Mouse (Mus musculus): ENCODE data around the gene Gja3. TPM values are rescaled to one million over a fixed set of nuclear protein-coding genes. Genes with fewer than 3 reads are reported as not detected.
"Not testable (repeated sequence)": the region's sequence is repeated elsewhere in the genome, so short reads cannot be mapped to it uniquely, and the experiment has no call there.

Gja3 gene
- polyA plus RNA-seq, 1 experiment from 2014 or later, result 14.7 TPM

DNA sequence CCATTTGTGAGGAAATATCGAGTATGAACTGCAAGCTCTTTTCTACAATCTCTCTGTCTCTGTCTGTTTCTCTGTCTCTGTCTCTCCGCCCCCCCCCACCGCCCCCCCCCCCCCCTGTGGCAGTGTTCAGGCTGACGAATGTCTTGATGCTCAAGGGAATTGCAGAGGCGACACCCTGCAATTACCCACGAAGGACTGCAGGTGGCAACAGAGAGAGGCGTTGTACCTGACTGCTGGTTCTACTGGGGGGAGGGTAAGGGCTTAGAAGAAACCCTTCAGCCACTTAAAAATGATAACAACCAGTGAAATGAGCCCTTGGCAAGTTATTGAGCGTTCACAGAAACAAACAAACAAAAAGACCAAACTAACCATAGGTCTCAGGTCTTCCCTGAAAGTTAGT, 35.1 kb upstream of the Gja3 start:
- 7% methylated on average over 8 of the region's 8 CpGs for WGBS

DNA sequence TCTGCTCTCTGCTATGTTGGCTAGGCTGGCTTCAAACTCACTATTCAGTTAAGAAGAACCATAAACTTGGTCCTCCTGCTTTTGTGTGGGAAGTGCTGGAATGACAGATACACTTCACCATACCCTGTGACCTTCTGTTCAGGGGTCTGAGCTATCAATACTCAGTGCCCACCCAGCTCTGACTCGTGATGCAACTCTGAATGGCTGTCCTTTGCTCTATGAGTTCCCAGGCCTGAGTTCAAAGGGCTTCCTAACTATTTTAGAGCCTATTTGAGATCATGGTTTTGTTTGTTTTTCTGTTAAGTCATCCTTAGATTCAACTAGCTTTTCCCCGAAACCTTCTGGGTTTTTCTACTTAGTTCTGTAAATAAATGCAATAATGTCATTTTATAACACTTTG, 32.1 kb upstream of the Gja3 start:
- Histone ChIP-seq H3K27me3 (ENCODE audit: insufficient read depth, low read length) (no peaks in the 10 kb centered on the region), H3K36me3 (ENCODE audit: insufficient read depth, low read length) (no peaks in the 10 kb centered on the region), H3K4me3 (ENCODE audit: low read length) (no peak overlapping the region), H3K4me1 (ENCODE audit: insufficient read depth, low read length) (no peaks in the 10 kb centered on the region; the same call in 1 of the 2 replicates), H3K9ac (replicated peaks; ENCODE audit: low read length) (no peak overlapping the region), H3K4me2 (replicated peaks; ENCODE audit: low read depth, low read length) (no peak overlapping the region), H3K9me3 (ENCODE audit: low read length) (no peaks in the 10 kb centered on the region), H3K27ac (ENCODE audit: low read length) (no peak overlapping the region; the same call in 1 of the 2 replicates)
- 45% methylated on average over 2 of the region's 2 CpGs for WGBS
- no peak for ATAC-seq (ENCODE audit: low FRiP score, low TSS enrichment)

More for the DNA sequence above, 35.1 kb upstream of the Gja3 start:
- no peaks in the 10 kb centered on the region for H3K9me3 ChIP-seq (ENCODE audit: low read length)
- H3K9ac ChIP-seq (replicated peaks; ENCODE audit: low read length), result no peak overlapping the region
- no peak overlapping the region for H3K4me2 ChIP-seq (replicated peaks; ENCODE audit: low read depth, low read length)
- no peaks in the 10 kb centered on the region for H3K36me3 ChIP-seq (ENCODE audit: insufficient read depth, low read length)
- H3K27ac ChIP-seq (ENCODE audit: low read length), result no peak overlapping the region
- H3K4me1 ChIP-seq (ENCODE audit: insufficient read depth, low read length), result no peaks in the 10 kb centered on the region
- no peaks in the 10 kb centered on the region for H3K27me3 ChIP-seq (ENCODE audit: insufficient read depth, low read length)
- no peak for ATAC-seq (ENCODE audit: low FRiP score, low TSS enrichment)
- H3K4me3 ChIP-seq (ENCODE audit: low read length), result no peak overlapping the region

DNA sequence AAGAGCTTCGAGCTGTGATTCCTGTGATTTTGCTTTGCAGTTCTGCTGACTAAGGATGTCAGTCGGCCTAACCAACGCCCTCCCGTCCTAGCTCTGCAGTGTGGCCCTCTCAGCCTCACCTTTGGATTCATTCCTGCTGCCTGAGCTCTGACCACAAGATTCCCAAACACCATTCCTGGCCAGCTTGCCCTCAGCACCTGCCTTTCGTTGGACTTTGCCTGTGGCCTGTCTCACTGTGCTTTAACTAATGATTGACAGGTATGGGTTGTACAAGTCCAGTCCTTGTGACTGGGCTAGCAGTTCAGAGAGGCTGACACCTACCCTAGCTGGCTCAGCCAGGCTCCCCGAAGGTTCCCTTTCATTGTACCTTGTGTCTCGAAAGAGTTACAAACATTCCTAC, 31.2 kb upstream of the Gja3 start:
- Histone ChIP-seq H3K4me1 (ENCODE audit: insufficient read depth, low read length) (peaks cover 8% of the 10 kb centered on the region), H3K4me3 (ENCODE audit: low read length) (no peak overlapping the region), H3K36me3 (ENCODE audit: insufficient read depth, low read length) (no peaks in the 10 kb centered on the region), H3K27ac (ENCODE audit: low read length) (peak overlapping the region; percentile 52; the same call in 1 of the 2 replicates), H3K27me3 (ENCODE audit: insufficient read depth, low read length) (no peaks in the 10 kb centered on the region), H3K9ac (replicated peaks; ENCODE audit: low read length) (no peak overlapping the region), H3K9me3 (ENCODE audit: low read length) (no peaks in the 10 kb centered on the region), H3K4me2 (replicated peaks; ENCODE audit: low read depth, low read length) (no peak overlapping the region)
- ATAC-seq (ENCODE audit: low FRiP score, low TSS enrichment), result peak; percentile 92
- WGBS, result 82% methylated on average over 7 of the region's 7 CpGs

DNA sequence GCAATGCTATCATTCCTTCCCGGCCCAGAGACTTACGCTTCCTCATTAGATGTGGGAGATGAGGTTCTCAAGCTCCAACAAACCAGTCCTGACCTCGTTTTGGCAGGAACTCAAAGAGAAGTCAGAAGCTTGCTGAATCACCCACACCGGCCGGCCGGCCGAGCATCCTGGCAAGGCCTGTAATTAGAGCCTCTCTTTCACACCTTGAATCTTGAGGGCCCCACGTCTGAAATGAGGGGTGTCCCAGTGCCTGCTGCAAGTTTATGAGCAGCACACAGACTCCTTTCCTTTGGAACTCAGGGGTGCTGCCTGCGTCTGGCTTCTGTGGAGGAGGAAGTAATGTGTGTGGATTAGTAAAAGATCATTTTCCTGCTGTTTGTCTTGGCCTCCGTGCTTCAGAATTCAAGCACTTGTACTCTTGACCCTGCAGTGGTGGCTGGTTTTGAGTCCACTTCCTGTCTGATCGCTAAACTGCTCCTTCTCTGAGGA, 26.3 kb upstream of the Gja3 start:
- Histone ChIP-seq H3K27me3 (ENCODE audit: insufficient read depth, low read length) (no peaks in the 10 kb centered on the region), H3K9ac (replicated peaks; ENCODE audit: low read length) (no peak overlapping the region), H3K4me3 (ENCODE audit: low read length) (no peak overlapping the region), H3K27ac (ENCODE audit: low read length) (peak overlapping the region; percentile 21; the same call in 1 of the 2 replicates), H3K9me3 (ENCODE audit: low read length) (no peaks in the 10 kb centered on the region), H3K4me1 (ENCODE audit: insufficient read depth, low read length) (peaks cover 13% of the 10 kb centered on the region), H3K4me2 (replicated peaks; ENCODE audit: low read depth, low read length) (0 out of 2 replicates have a peak overlapping the region, but pooled peaks have one; percentile 1), H3K36me3 (ENCODE audit: insufficient read depth, low read length) (no peaks in the 10 kb centered on the region)
- peak; percentile 33; the same call in 1 of the 2 replicates for ATAC-seq (ENCODE audit: low FRiP score, low TSS enrichment)
- WGBS, result 7% methylated on average over 11 of the region's 11 CpGs

DNA sequence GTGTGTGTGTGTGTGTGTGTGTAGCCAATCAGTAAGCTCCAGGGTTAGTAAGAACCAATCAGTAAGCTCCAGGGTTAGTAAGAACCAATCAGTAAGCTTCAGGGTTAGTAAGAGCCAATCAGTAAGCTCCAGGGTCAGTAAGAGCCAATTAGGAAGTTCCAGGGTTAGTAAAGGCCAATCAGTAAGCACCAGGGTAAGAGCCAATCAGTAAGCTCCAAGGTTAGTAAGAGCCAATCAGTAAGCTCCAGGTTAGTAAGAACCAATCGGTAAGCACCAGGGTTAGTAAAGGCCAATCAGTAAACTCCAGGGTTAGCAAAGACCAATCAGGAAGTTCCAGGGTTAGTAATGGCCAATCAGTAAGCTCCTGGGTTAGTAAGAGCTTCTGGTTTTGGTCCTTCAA, 25.0 kb upstream of the Gja3 start:
- peaks cover 13% of the 10 kb centered on the region for H3K4me1 ChIP-seq (ENCODE audit: insufficient read depth, low read length)
- H3K9ac ChIP-seq (replicated peaks; ENCODE audit: low read length), result no peak overlapping the region
- H3K36me3 ChIP-seq (ENCODE audit: insufficient read depth, low read length), result no peaks in the 10 kb centered on the region
- no peak for ATAC-seq (ENCODE audit: low FRiP score, low TSS enrichment)
- H3K4me3 ChIP-seq (ENCODE audit: low read length), result no peak overlapping the region
- H3K27ac ChIP-seq (ENCODE audit: low read length), result no peak overlapping the region
- H3K4me2 ChIP-seq (replicated peaks; ENCODE audit: low read depth, low read length), result no peak overlapping the region
- H3K27me3 ChIP-seq (ENCODE audit: insufficient read depth, low read length), result no peaks in the 10 kb centered on the region
- 91% methylated on average over 1 of the region's 1 CpGs for WGBS
- no peaks in the 10 kb centered on the region for H3K9me3 ChIP-seq (ENCODE audit: low read length)

DNA sequence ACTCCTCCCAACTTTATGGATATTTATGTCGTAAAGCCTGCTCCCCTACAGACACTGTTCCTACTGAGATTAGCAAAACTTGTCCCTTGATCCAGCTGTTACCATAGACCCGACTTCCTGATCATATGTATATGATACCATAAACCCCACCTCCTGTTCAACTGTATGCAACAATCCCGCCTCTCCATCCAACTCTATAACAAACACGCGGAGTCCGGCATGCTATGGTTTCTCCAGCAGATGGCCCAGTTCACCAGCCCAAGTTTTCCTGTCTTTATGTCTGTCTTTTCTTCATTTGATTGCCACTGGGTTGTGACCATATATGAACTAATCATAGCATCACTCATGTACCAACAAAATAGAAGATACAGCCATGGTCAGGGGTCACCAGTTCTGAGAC, 17.6 kb upstream of the Gja3 start:
- no peaks in the 10 kb centered on the region for H3K9me3 ChIP-seq (ENCODE audit: low read length)
- no peaks in the 10 kb centered on the region for H3K36me3 ChIP-seq (ENCODE audit: insufficient read depth, low read length)
- H3K4me1 ChIP-seq (ENCODE audit: insufficient read depth, low read length), result peaks cover 4% of the 10 kb centered on the region; the same call in 1 of the 2 replicates
- H3K27me3 ChIP-seq (ENCODE audit: insufficient read depth, low read length), result no peaks in the 10 kb centered on the region
- no peak overlapping the region for H3K4me3 ChIP-seq (ENCODE audit: low read length)
- WGBS, result 83% methylated on average over 6 of the region's 6 CpGs
- H3K9ac ChIP-seq (replicated peaks; ENCODE audit: low read length), result no peak overlapping the region
- no peak for ATAC-seq (ENCODE audit: low FRiP score, low TSS enrichment)
- H3K27ac ChIP-seq (ENCODE audit: low read length), result no peak overlapping the region
- H3K4me2 ChIP-seq (replicated peaks; ENCODE audit: low read depth, low read length), result no peak overlapping the region

DNA sequence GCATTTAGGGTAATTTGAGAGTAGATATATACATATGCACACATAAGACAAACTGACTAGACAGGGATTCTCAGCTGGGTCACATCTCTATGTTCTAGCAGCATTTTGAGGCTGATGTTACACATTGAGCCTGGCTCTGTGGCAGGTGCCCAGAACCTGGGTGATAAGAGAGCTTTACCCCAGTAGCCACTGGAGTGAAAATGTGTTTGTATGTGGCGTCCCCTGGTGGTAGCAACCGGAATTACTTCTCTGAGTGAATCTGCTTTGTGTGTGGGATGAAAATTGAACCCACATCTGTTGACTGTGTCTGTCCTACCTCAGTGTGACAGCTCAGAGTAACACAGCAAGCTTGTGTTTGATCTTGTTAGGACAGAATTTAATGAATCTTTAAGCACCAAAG, 12.0 kb upstream of the Gja3 start:
- H3K4me1 ChIP-seq (ENCODE audit: insufficient read depth, low read length); ATAC-seq (ENCODE audit: low FRiP score, low TSS enrichment); H3K9me3 ChIP-seq (ENCODE audit: low read length); H3K4me3 ChIP-seq (ENCODE audit: low read length); H3K36me3 ChIP-seq (ENCODE audit: insufficient read depth, low read length); H3K27ac ChIP-seq (ENCODE audit: low read length); H3K9ac ChIP-seq (replicated peaks; ENCODE audit: low read length); H3K4me2 ChIP-seq (replicated peaks; ENCODE audit: low read depth, low read length); H3K27me3 ChIP-seq (ENCODE audit: insufficient read depth, low read length): not testable (repeated sequence)
- 2% methylated on average over 2 of the region's 2 CpGs for WGBS

DNA sequence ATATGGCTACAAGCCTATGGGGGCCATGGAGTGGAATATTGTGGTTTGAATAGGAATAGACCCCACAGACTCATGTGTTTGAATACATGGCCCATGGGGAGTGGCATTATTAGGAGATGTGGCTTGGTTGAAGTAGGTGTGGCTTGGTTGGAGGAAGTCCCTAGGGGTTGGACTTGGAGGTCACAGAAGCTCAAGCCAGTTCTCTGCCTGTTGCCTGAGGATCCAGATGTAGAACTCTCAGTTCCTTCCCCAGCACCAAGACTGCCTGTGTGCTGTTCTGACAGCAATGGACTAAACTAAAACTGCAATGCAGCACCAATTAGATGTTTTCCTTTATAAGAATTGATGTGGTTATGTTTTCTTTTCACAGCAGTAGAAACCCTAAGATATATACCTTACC, 8.2 kb upstream of the Gja3 start:
- Histone ChIP-seq H3K4me1 (ENCODE audit: insufficient read depth, low read length) (peaks cover 7% of the 10 kb centered on the region; the same call in 1 of the 2 replicates), H3K36me3 (ENCODE audit: insufficient read depth, low read length) (no peaks in the 10 kb centered on the region), H3K4me2 (replicated peaks; ENCODE audit: low read depth, low read length) (no peak overlapping the region), H3K27me3 (ENCODE audit: insufficient read depth, low read length) (0 out of 2 replicates have a peak, but pooled peaks cover under 1% of the 10 kb centered on the region), H3K27ac (ENCODE audit: low read length) (no peak overlapping the region), H3K4me3 (ENCODE audit: low read length) (no peak overlapping the region), H3K9me3 (ENCODE audit: low read length) (no peaks in the 10 kb centered on the region; the same call in 1 of the 2 replicates), H3K9ac (replicated peaks; ENCODE audit: low read length) (no peak overlapping the region)
- no peak for ATAC-seq (ENCODE audit: low FRiP score, low TSS enrichment)

DNA sequence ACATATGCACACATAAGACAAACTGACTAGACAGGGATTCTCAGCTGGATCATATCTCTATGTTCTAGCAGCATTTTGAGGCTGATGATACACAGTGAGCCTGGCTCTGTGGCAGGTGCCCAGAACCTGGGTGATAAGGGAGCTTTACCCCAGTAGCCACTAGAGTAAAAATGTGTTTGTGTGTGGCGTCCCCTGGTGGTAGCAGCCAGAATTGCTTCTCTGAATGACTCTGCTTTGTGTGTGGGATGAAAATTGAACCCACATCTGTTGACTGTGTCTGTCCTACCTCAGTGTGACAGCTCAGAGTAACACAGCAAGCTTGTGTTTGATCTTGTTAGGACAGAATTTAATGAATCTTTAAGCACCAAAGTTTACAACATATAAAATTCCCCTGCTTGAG, 2.2 kb upstream of the Gja3 start:
- H3K9me3 ChIP-seq (ENCODE audit: low read length); H3K4me3 ChIP-seq (ENCODE audit: low read length); H3K9ac ChIP-seq (replicated peaks; ENCODE audit: low read length); ATAC-seq (ENCODE audit: low FRiP score, low TSS enrichment); H3K36me3 ChIP-seq (ENCODE audit: insufficient read depth, low read length); H3K27ac ChIP-seq (ENCODE audit: low read length); H3K4me2 ChIP-seq (replicated peaks; ENCODE audit: low read depth, low read length): not testable (repeated sequence)
- WGBS, result 0% methylated on average over 1 of the region's 1 CpGs
- Histone ChIP-seq H3K27me3 (ENCODE audit: insufficient read depth, low read length) (peaks cover 45% of the 10 kb centered on the region), H3K4me1 (ENCODE audit: insufficient read depth, low read length) (peaks cover 17% of the 10 kb centered on the region; the same call in 1 of the 2 replicates)

DNA sequence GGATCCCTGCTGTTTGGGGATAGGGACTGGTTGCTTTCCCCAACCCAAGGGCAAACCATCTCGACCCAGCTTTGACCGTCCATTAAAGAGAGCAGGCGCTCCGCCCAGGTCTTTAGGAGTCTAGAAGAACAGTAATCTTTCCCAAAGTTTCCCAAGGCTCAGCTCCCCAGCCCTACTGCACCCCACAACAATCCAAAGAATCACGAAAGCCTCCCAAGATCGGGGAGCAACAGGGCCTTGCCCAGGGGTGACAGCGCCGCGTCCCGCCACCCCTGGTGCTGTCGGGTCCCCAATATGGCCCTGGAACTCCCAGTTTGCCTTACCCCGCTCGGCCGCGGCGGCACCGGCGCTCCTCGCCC, 717 bp downstream of the Gja3 start:
- ATAC-seq (ENCODE audit: low FRiP score, low TSS enrichment), result no peak; the same call in 1 of the 2 replicates
- Histone ChIP-seq H3K27me3 (ENCODE audit: insufficient read depth, low read length) (peaks cover 54% of the 10 kb centered on the region), H3K9me3 (ENCODE audit: low read length) (no peaks in the 10 kb centered on the region), H3K4me1 (ENCODE audit: insufficient read depth, low read length) (peaks cover 17% of the 10 kb centered on the region; the same call in 1 of the 2 replicates), H3K4me2 (replicated peaks; ENCODE audit: low read depth, low read length) (peak overlapping the region; percentile 95), H3K27ac (ENCODE audit: low read length) (no peak overlapping the region), H3K36me3 (ENCODE audit: insufficient read depth, low read length) (no peaks in the 10 kb centered on the region), H3K4me3 (ENCODE audit: low read length) (peak overlapping the region; percentile 66), H3K9ac (replicated peaks; ENCODE audit: low read length) (peak overlapping the region; percentile 55)
- WGBS, result 3% methylated on average over 19 of the region's 19 CpGs
